Mouse (Mus musculus): ENCODE measurements at regions not wholly inside any gene's neighbourhood (a gene's known extent, or its start where the extent isn't known, plus 50 kb on each side); places are given as distances from the start of the nearest gene placed in this dataset.

GRCm38 (mm10) chr17:52197731-52198130, 364.6 kb upstream of the Satb1 start:
- DNase-seq (ENCODE audit: low read depth in 2 of 2, low spot score in 2 of 2), result no peak

DNA sequence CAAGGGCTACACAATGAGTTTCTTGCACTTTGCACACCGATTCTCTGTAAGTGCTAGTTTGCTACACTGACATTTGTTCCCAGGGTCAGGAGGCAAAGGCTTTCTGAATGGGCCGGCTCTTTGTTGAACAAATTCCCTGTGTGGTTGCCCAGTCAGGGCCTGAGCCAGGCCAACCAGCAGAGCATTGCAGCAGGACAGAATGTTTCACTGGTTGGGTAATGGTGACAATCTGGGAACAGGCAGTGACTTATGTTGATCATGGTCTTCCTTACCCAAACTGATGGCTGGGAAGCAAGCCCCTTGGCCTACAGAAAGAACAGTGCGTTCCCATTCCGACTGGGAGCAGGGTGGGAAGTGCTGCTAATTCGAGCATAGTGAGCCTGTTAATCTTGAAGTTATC, 363.7 kb upstream of the Satb1 start:
- no peak for DNase-seq (ENCODE audit: low read depth in 2 of 2, low spot score in 2 of 2)

DNA sequence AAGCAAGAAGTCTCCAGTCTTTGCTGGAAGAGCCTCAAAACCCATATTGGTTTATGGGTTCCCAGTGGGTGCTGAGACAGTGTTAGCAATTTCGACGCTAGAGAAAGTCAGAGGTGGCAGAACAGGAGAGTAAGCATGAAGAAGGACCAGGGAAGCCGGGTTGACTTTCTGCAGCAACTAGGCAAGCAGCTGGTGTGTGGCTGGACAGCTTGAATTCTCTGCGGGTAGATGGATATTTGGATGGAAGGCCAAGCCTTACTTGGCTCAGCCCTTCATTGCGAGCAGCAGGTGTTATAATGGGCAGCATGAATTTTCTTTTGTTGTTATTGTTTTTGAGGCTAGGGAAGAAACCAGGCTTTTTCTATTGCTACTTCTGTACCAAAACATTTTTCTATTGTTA, 362.7 kb upstream of the Satb1 start:
- DNase-seq (ENCODE audit: low read depth in 2 of 2, low spot score in 2 of 2), result no peak

DNA sequence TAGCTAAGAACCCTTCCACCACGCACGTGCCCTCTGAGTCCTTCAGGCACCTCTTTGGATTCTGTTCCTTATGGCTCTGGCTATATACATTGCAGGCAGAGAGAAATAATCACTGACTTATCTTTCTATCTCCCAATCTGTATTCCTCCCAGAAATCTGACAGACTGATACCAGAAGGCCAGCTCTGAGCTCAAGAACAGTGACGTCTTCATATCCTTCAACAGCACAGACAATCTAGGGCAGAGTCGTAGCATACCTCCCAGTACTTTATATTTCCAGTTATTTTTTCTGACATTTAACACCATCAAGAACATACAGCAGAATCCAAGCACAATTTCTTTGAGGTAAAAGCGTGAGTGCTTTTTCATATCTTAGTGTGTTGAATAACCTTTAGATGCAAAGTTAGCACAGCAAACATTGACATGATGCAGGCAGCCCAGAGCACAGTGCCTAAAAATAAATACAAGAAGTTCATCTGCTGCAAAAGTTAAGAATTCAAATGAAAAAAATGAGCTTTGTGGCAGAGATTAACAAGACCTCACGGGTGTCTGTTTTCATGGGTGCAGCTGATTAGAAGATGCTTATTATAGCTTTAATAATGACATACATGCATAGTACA, 358.1 kb upstream of the Satb1 start:
- DNase-seq (ENCODE audit: low read depth in 2 of 2, low spot score in 2 of 2), result no peak

DNA sequence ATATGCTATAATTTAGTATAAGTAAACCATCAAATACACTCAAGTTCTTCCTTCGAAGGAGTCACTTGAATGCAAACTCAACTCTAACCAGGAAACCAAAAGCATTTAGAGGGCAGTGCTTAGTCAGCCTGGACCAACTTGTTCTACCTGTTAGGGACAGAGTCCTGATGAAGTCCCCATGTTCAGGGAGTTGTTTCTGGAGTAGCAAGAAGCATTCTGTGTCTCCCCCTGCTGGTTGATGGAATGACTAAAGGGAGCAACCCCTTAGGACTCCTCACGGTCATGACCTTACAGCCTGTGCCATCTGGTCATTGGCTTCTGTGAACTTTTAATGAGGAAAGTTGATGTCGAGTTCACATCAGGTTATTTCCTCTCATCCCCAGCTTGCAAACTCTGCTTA, 349.6 kb upstream of the Satb1 start:
- DNase-seq (ENCODE audit: low read depth in 2 of 2, low spot score in 2 of 2), result peak; percentile 70 to 79

GRCm38 (mm10) chr17:52177996-52178395, 344.9 kb upstream of the Satb1 start:
- DNase-seq (ENCODE audit: low read depth in 2 of 2, low spot score in 2 of 2), result no peak

- peak; percentile 69 to 70 for DNase-seq (ENCODE audit: low read depth in 2 of 2, low spot score in 2 of 2)
Observed at GRCm38 (mm10) chr17:52168076-52168838, 335.2 kb upstream of the Satb1 start.

GRCm38 (mm10) chr17:52167658-52168057, 334.6 kb upstream of the Satb1 start:
- DNase-seq (ENCODE audit: low read depth in 2 of 2, low spot score in 2 of 2), result no peak

- no peak for DNase-seq (ENCODE audit: low read depth in 2 of 2, low spot score in 2 of 2)
Observed at GRCm38 (mm10) chr17:52165891-52166485, 332.9 kb upstream of the Satb1 start.

DNA sequence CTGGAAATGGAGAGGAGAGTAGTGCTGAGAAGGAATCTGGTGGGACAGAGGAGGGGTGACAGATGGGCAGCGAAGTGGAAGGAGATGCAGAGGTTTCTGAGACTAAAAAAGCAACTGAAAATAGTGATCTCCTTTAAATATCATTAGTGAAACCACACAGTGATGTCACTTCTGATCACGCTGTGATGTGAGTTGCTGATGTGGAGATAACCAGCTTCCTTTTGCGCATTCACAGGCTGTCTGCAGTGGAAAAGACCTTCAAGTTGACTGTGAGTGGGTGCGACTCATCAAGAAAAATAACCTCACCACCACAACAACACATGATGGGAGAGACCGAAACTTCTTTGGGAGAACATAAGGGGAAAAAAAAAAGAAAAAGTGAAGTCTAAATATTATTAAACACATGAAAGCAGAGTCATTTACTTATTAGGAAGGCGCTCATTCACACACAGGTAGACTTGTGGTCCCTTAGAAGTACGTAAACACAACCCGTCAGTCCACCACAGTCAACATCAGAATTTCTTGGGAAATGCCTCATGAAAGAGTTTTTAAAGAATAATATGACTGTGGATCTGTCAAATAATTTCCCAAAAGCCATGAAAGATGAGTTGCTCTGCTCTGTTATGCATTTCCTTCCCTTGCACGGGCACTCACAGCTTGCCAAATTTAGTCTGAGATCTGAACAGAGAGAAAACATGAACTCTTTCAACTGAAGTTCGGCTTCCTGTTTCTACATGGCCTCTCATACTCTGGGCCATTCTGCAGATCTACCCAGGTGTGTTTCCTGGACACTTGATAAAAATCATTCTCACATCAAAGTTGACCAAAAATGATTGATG, 329.7 kb upstream of the Satb1 start:
- peak; percentile 83 to 89 for DNase-seq (ENCODE audit: low read depth in 2 of 2, low spot score in 2 of 2)

DNA sequence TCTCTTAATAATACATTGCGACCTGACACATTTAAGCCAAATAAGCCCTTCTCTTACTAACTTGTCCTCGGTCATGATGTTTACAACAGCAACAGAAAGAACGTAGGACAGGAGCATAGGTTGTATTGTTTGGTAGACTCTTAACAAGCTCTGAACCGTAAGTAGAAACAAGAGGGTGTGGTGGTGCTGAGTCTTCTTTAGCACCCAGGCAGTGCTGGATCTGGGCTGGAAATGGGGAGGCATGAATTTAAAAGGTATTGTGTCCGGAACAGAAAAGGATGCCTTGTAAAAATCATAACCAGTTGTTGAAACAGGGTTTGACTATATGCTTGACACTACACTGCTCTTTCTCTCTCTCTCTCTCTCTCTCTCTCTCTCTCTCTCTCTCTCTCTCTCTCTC, 317.4 kb upstream of the Satb1 start:
- no peak for DNase-seq (ENCODE audit: low read depth in 2 of 2, low spot score in 2 of 2)

DNA sequence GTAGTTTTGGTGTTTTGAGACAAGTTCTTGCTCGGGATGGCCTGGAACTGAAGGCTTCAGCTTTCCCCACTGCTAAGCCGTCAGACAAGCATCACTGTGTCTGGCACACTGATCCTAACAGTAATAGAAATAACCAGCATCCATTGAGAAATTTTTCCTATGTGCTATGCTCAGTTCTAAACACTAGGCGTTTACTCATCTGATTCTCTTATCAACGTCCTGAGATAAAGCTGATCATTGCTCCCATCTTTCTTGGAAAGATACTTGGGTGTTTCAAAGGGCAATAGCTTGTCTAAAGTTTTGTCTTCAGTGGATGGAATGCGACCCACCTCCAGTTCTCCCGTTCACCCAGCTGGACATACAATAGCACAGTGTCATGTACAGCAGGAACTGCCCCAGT, 316.7 kb upstream of the Satb1 start:
- DNase-seq (ENCODE audit: low read depth in 2 of 2, low spot score in 2 of 2), result no peak

- peak in 1 of 2 experiments; percentile 58 for DNase-seq (ENCODE audit: low read depth in 2 of 2, low spot score in 2 of 2)
Observed at GRCm38 (mm10) chr17:52149068-52149467, 316.0 kb upstream of the Satb1 start.

GRCm38 (mm10) chr17:52103891-52104290, 270.8 kb upstream of the Satb1 start:
- DNase-seq (ENCODE audit: low read depth in 2 of 2, low spot score in 2 of 2), result no peak

DNA sequence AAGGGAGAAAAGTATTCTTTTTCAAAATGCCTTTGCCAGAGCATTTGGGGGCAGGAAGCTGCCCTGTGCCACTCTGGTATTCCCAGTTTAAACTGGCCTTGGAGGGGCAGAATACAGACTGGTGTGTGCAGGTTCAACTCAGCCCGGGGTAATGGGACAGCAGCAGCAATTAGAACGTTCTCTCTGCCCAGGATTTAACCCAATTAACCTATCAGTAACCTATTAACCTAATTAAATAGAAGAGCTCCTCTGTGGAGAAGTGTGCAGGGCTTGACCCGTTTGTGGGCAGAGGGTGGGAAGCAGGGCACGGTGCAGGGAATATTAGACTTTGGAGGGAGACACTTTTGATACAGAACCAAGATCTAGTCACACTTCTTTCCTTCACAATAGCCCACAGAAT, 252.7 kb upstream of the Satb1 start:
- no peak for DNase-seq (ENCODE audit: low read depth in 2 of 2, low spot score in 2 of 2)

DNA sequence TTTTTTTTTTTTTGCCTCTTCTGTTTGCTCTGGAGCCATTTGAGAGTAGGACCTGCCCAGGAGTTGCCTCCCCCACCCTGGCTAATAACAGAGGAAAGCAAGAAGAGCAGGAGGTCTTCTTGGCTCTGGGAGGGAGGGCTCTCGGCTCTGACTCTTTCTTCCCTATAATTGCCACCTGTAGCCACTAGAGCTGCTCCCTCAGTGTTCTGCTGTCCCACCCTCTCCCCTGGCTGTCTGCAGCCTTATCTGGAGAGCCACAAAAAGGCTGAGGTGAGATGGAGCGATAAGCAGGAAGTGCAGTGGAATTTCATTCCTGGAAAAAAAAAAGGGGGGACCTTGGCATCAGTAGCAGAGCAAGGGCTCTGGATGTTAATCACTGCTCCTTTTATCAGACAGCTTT, 251.4 kb upstream of the Satb1 start:
- no peak for DNase-seq (ENCODE audit: low read depth in 2 of 2, low spot score in 2 of 2)

- peak in 1 of 2 experiments; percentile 8 for DNase-seq (ENCODE audit: low read depth in 2 of 2, low spot score in 2 of 2)
Observed at GRCm38 (mm10) chr17:52079316-52079715, 246.2 kb upstream of the Satb1 start.

DNA sequence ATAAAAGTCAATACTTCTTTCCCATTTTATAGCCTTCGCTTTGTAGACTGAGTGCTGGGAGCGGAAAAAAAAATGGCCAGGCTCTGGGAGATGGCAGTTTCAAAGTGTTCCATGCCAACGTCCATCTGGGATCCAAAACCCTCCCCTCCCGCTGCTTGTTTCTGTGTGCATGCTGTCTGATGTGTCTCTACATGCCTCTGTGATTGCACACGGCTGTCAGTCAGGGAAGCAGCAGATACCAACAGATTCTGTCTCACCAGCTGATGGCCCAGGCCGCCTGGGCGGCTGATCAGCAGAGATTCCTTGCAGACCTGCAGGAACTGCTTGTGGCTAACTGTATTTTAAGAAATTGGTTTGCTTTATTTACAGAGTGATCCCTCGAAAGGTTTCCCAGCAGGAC, 245.4 kb upstream of the Satb1 start:
- no peak for DNase-seq (ENCODE audit: low read depth in 2 of 2, low spot score in 2 of 2)

DNA sequence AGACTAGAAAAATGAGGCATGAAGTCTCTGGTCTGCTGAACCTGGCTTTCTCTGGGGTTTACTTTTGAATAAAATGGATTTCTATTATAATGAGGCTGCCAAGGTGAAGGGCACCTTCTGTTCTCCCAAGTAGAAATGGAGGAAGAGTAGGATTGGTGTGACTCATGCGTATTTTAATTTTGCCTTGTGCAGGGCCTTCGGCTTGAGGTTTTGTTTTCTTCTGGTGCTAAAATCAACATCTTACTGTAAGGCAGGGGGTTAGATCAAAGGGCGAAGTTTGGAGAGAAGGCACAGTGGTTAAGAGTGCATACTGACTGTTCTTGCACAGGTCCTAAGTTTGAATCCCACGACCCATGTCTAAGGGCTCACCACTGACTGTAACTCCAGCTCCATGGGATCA, 244.9 kb upstream of the Satb1 start:
- no peak for DNase-seq (ENCODE audit: low read depth in 2 of 2, low spot score in 2 of 2)

DNA sequence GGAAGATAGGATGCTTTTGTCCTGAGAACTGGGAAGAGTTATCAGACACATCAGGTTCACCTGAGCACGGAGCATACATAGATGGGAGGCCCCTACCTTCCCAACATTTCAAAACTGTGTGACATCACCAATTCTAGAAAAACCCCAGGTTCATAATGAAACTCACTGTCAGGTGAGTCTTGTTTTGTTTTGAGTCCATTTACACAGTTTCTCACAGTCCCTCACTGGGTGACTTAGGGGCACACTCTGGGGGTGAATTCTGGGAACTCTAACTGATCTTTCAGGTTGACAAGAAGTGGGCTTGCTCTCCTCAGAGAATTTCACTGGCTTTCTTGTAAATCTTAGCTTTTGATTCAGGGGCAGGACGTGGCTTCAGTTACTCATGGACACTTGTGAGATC, 243.7 kb upstream of the Satb1 start:
- no peak for DNase-seq (ENCODE audit: low read depth in 2 of 2, low spot score in 2 of 2)

- DNase-seq (ENCODE audit: low read depth in 2 of 2, low spot score in 2 of 2), result no peak
Observed at GRCm38 (mm10) chr17:52067721-52068120, 234.6 kb upstream of the Satb1 start.

DNA sequence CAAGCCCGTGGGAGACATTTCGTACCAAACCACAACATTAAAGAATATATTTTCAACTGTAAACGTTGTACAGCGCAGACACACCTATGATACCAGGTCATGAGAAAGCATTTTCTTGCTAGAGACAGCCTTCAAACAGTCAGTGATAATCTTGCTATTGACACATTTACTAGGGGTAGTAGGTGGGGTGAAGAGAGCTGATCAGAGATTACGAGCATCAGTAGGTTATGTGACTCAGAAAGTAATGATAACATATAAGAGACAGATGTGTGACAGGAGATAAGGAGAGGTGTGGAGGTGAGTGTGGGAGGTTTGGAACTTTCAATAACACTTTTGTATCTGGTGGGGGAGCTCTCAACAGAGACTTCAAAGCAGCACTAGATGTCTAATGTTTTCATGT, 231.5 kb upstream of the Satb1 start:
- DNase-seq (ENCODE audit: low read depth in 2 of 2, low spot score in 2 of 2), result no peak

All from CD8-positive naive resting alpha-beta T cell, adult 2 months (primary cell).